Mouse (Mus musculus) liver, adult 2 months (tissue): ENCODE data around the gene Madcam1. TPM values are rescaled to one million over a fixed set of nuclear protein-coding genes. Genes with fewer than 3 reads are reported as not detected.
A peak's percentile ranks its signal among the peaks of the same experiment; 100 is the strongest.

ENCODE experiments used
- DNase-seq: peaks from one replicate; pipeline ENCODE4 v3.0.0-alpha.2; 2011; ENCODE audit warnings: low read depth, low spot score; ENCODE audit errors: extremely low read depth
- H3K27ac ChIP-seq: fragments of 200-500 bp; replicated peaks from 2 replicates; pipeline ENCODE4 v1.5.1; 2012; ENCODE audit warnings: low read depth, mild to moderate bottlenecking, control low read depth, inconsistent platforms, low read length; ENCODE audit not compliant: insufficient read depth
- H3K27me3 ChIP-seq: fragments of 200-500 bp; 2 replicates; pipeline ENCODE4 v1.6.1; 2012; ENCODE audit warnings: mild to moderate bottlenecking, moderate library complexity, low read length, inconsistent platforms; ENCODE audit not compliant: control insufficient read depth, insufficient read depth
- H3K36me3 ChIP-seq: fragments of 200-500 bp; 2 replicates; pipeline ENCODE4 v1.6.1; 2012; ENCODE audit warnings: low read length, inconsistent platforms; ENCODE audit not compliant: control insufficient read depth, insufficient read depth
- H3K4me1 ChIP-seq: fragments of 200-500 bp; 2 replicates; pipeline ENCODE4 v1.6.1; 2011; ENCODE audit warnings: low read length; ENCODE audit not compliant: control insufficient read depth, insufficient read depth
- H3K4me3 ChIP-seq: fragments of 200-500 bp; 2 replicates; pipeline ENCODE4 v1.5.1; 2011; ENCODE audit warnings: low read depth, mild to moderate bottlenecking, control low read depth, low read length, moderate library complexity; ENCODE audit not compliant: insufficient read depth
- H3K79me2 ChIP-seq: fragments of 200-500 bp; 2 replicates; pipeline ENCODE4 v1.6.1; 2012; ENCODE audit warnings: inconsistent platforms, mild to moderate bottlenecking, low read length, moderate library complexity; ENCODE audit not compliant: control insufficient read depth, insufficient read depth
- H3K9ac ChIP-seq: fragments of 200-500 bp; 2 replicates; pipeline ENCODE4 v1.6.1; 2012; ENCODE audit warnings: low read depth, mild to moderate bottlenecking, control low read depth, inconsistent platforms, low read length
- CTCF ChIP-seq: fragments of 200-500 bp; IDR thresholded peaks from 2 replicates; pipeline ENCODE4 v1.5.1; 2011; ENCODE audit warnings: low read depth, low read length, control low read depth
- POLR2A ChIP-seq: fragments of 200-500 bp; IDR thresholded peaks from 2 replicates; pipeline ENCODE4 v1.6.1; 2011; ENCODE audit warnings: low read length, control low read depth; ENCODE audit not compliant: insufficient read depth; ENCODE audit errors: extremely low read depth
- WGBS: fragments of 180-500 bp; shearing (Covaris S2); methylation state at CpG from one replicate; pipeline ENCODE4 v1.1.7; 2018; 5-methylcytosine and 5-hydroxymethylcytosine counted together
- polyA plus RNA-seq: library from polyadenylated mRNA; depleted of rRNA; stranded (reverse); fragments of >200 nt; gene quantifications from 2 replicates; pipeline ENCODE4 v1.2.3, GENCODE M21; 2012
- total RNA-seq: library from RNA; depleted of rRNA; stranded (reverse); fragments of >200 nt; gene quantifications from 2 replicates; pipeline ENCODE4 v1.2.3, GENCODE M21; 2014

Gene Madcam1
- total and polyA plus RNA-seq, 2 experiments, result not detected

- Histone ChIP-seq H3K9ac (no peak overlapping the region), H3K4me3 (no peak overlapping the region), H3K4me1 (peaks cover 7% of the 10 kb centered on the region), H3K27me3 (no peaks in the 10 kb centered on the region), H3K27ac (no peak overlapping the region), H3K36me3 (no peaks in the 10 kb centered on the region), H3K79me2 (peaks cover 5% of the 10 kb centered on the region; the same call in 1 of the 2 replicates)
- DNase-seq, result no peak
- WGBS, result 95% methylated on average over 3 of the region's 3 CpGs
- no peak for TF ChIP-seq CTCF
- no peak for TF ChIP-seq POLR2A
Observed at GRCm38 (mm10) chr10:79673054-79673453, 8.7 kb downstream of the Madcam1 start.

GRCm38 (mm10) chr10:79675346-79676035 lies 11.1 kb downstream of the Madcam1 start:
- WGBS, result 83% methylated on average over 44 of the region's 44 CpGs
- DNase-seq, result no peak

GRCm38 (mm10) chr10:79680606-79681495 lies 16.5 kb downstream of the Madcam1 start:
- peak overlapping the region; percentile 46 for H3K9ac ChIP-seq
- peak overlapping the region; percentile 68 for H3K27ac ChIP-seq
- peaks cover 22% of the 10 kb centered on the region for H3K4me1 ChIP-seq
- 27% methylated on average over 11 of the region's 11 CpGs for WGBS
- H3K79me2 ChIP-seq, result peaks cover 23% of the 10 kb centered on the region; the same call in 1 of the 2 replicates
- H3K27me3 ChIP-seq, result no peaks in the 10 kb centered on the region
- peaks cover 7% of the 10 kb centered on the region; the same call in 1 of the 2 replicates for H3K36me3 ChIP-seq
- no peak for TF ChIP-seq CTCF
- TF ChIP-seq POLR2A, result no peak
- H3K4me3 ChIP-seq, result peak overlapping the region; percentile 42
- DNase-seq, result no peak

More at GRCm38 (mm10) chr10:79675346-79676035, 11.1 kb downstream of the Madcam1 start:
- peaks cover 1% of the 10 kb centered on the region; the same call in 1 of the 2 replicates for H3K4me1 ChIP-seq
- H3K9ac ChIP-seq, result no peak overlapping the region
- TF ChIP-seq CTCF, result no peak
- TF ChIP-seq POLR2A, result no peak
- H3K27me3 ChIP-seq, result no peaks in the 10 kb centered on the region
- H3K27ac ChIP-seq, result no peak overlapping the region
- no peaks in the 10 kb centered on the region for H3K36me3 ChIP-seq
- H3K79me2 ChIP-seq, result no peaks in the 10 kb centered on the region
- H3K4me3 ChIP-seq, result no peak overlapping the region

- TF ChIP-seq POLR2A, result peak; percentile 90
- TF ChIP-seq CTCF, result no peak
Observed at GRCm38 (mm10) chr10:79681591-79682245, 17.4 kb downstream of the Madcam1 start, which contains the start of gene Cdc34. TSS of gene Cdc34 (plus strand) at chr10:79682195.

GRCm38 (mm10) chr10:79682551-79682915 lies 18.2 kb downstream of the Madcam1 start:
- TF ChIP-seq POLR2A, result no peak
- TF ChIP-seq CTCF, result 0 out of 2 replicates have a peak, but pooled peaks have one; percentile 5
- peak; percentile 32 for DNase-seq
- WGBS, result 1% methylated on average over 10 of the region's 10 CpGs

More at GRCm38 (mm10) chr10:79681591-79682245, 17.4 kb downstream of the Madcam1 start, which contains the start of gene Cdc34:
- no peaks in the 10 kb centered on the region for H3K27me3 ChIP-seq
- H3K79me2 ChIP-seq, result peaks cover 23% of the 10 kb centered on the region; the same call in 1 of the 2 replicates
- peaks cover 13% of the 10 kb centered on the region for H3K36me3 ChIP-seq
- H3K9ac ChIP-seq, result peak within 1 kb of the TSS; percentile 95
- H3K4me1 ChIP-seq, result peaks cover 22% of the 10 kb centered on the region
- DNase-seq, result peak; percentile 90
- peak within 1 kb of the TSS; percentile 85 for H3K27ac ChIP-seq
- H3K4me3 ChIP-seq, result peak within 1 kb of the TSS; percentile 100
- WGBS, result under 1% methylated on average over 83 of the region's 84 CpGs

More at GRCm38 (mm10) chr10:79682551-79682915, 18.2 kb downstream of the Madcam1 start:
- H3K79me2 ChIP-seq, result peaks cover 23% of the 10 kb centered on the region; the same call in 1 of the 2 replicates
- H3K27me3 ChIP-seq, result no peaks in the 10 kb centered on the region
- peak overlapping the region; percentile 85 for H3K27ac ChIP-seq
- peak overlapping the region; percentile 95 for H3K9ac ChIP-seq
- peaks cover 16% of the 10 kb centered on the region for H3K36me3 ChIP-seq
- H3K4me1 ChIP-seq, result peaks cover 22% of the 10 kb centered on the region
- peak overlapping the region; percentile 100 for H3K4me3 ChIP-seq
